Mouse (Mus musculus): ENCODE data around the gene Hoxc12. TPM values are rescaled to one million over a fixed set of nuclear protein-coding genes. Genes with fewer than 3 reads are reported as not detected.

The Hoxc12 gene
- total RNA-seq, 2 experiments from 2014 or later: not detected

- no peak for DNase-seq (ENCODE audit: low spot score in 2 of 2)
Observed at GRCm38 (mm10) chr15:102980352-102980751, 43.8 kb downstream of the Hoxc12 start.

DNA sequence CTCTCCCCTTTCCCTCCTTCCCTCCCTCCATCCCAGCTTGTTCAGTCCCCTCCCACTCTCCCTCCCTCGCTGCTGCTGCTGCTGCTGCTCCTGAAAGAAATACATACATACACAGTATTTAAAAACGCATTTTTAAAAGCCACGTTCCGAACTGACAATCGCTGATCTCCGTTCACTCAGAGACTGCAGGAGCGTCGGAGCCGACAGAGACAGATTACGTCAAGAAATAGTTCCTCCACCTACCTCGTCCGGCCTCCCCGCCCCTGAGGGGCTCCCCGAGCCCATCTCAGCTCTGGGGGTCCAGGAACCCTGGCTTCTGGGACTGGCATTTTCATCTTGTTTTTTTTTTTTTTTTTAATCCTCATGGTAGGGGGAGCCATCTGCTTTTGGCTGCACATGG, 44.4 kb downstream of the Hoxc12 start:
- DNase-seq (ENCODE audit: low spot score in 2 of 2): no peak

DNA sequence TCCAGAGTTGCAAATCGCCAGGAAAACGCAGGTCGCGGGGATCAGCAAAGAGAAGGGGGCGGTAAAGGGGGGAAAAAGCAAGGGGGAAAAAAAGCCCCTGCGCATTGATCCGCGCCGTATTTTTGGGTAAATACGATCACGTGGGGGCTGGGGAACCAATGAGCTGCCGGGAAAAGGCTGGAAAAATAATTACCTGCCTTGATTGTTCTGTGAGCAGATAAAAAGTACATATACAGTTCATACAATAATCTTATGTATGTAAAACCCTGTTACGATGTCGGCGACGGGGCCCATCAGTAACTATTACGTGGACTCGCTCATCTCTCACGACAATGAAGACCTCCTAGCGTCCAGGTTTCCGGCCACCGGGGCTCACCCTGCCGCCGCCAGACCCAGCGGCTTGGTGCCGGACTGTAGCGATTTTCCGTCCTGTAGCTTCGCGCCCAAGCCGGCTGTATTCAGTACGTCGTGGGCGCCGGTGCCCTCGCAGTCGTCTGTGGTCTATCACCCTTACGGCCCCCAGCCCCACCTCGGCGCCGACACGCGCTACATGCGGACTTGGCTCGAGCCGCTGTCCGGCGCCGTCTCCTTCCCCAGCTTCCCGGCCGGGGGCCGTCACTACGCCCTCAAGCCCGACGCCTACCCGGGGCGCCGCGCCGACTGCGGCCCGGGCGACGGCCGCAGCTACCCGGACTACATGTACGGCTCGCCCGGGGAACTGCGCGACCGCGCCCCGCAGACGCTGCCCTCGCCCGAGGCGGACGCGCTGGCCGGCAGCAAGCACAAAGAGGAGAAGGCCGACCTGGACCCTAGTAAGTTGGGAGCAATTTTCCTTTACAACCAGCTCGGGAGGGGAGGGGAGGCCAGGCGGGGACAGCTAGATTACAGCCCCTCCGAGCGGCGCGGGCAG, 45.1 kb downstream of the Hoxc12 start:
- DNase-seq (ENCODE audit: low spot score in 2 of 2): no peak

DNA sequence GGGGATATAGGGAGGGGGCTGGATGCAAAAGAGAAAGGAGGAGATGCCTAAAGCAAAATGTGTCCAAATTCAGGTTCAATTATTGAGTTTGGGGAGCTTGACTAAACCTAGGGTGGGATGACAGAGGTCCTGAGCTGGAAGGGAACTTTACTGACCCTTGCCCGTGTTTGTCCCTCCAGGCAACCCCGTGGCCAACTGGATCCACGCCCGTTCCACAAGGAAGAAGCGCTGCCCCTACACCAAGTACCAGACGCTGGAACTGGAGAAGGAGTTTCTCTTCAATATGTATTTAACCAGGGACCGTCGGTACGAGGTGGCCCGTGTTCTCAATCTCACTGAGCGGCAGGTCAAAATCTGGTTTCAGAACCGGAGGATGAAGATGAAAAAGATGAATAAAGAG, 47.2 kb downstream of the Hoxc12 start:
- no peak for DNase-seq (ENCODE audit: low spot score in 2 of 2)

GRCm38 (mm10) chr15:102984521-102984920, 48.0 kb downstream of the Hoxc12 start:
- no peak for DNase-seq (ENCODE audit: low spot score in 2 of 2)

GRCm38 (mm10) chr15:102984925-102985324, 48.4 kb downstream of the Hoxc12 start:
- DNase-seq (ENCODE audit: low spot score in 2 of 2): no peak

GRCm38 (mm10) chr15:102987124-102987833, 50.7 kb downstream of the Hoxc12 start:
- DNase-seq (ENCODE audit: low spot score in 2 of 2): peak; percentile 92 to 93

- no peak for DNase-seq (ENCODE audit: low spot score in 2 of 2)
Observed at GRCm38 (mm10) chr15:102988078-102988477, 51.5 kb downstream of the Hoxc12 start.

Small RNA genes within 50 kb of the gene (microRNA-seq; reads per million reads assigned to microRNA genes)
- 0 to 0.98 reads per million in 2 experiments for gene Mir196a-2

Other genes with a start within 250 kb of the Hoxc12 start
- gene Calcoco1, start 214.6 kb upstream of the Hoxc12 start, total RNA-seq (2021): 10 to 100 TPM; 57.7 to 62.7 TPM
- not detected for gene Hoxc13, start 15.7 kb upstream of the Hoxc12 start, total RNA-seq (2021)
- not detected for gene Hoxc11, start 17.7 kb downstream of the Hoxc12 start, total RNA-seq (2021)
- gene Hoxc10, start 30.0 kb downstream of the Hoxc12 start, total RNA-seq (2021): not detected
- gene Hoxc5, start 30.7 kb downstream of the Hoxc12 start, total RNA-seq (2021): not detected
- not detected for gene Hoxc9, start 39.7 kb downstream of the Hoxc12 start, total RNA-seq (2021)
- not detected for gene Hoxc8, start 53.9 kb downstream of the Hoxc12 start, total RNA-seq (2021)
- gene Hoxc6, start 61.5 kb downstream of the Hoxc12 start, total RNA-seq (2021): not detected
- not detected for gene Hoxc4, start 82.2 kb downstream of the Hoxc12 start, total RNA-seq (2021)
- gene Smug1, start 230.3 kb downstream of the Hoxc12 start, total RNA-seq (2021): 10 to 100 TPM; 15.1 to 17.4 TPM

All from layer of hippocampus, postnatal 10 days (tissue).